Mouse (Mus musculus): ENCODE measurements around the gene Midn.

Midn gene

GRCm38 (mm10) chr10:80190491-80191051 lies 42.5 kb downstream of the Midn start:
- DNase-seq (ENCODE audit: low read depth, low spot score) = no peak

GRCm38 (mm10) chr10:80193976-80194375 lies 45.9 kb downstream of the Midn start:
- no peak for DNase-seq (ENCODE audit: low read depth, low spot score)

GRCm38 (mm10) chr10:80194441-80194840 lies 46.4 kb downstream of the Midn start:
- no peak for DNase-seq (ENCODE audit: low read depth, low spot score)

GRCm38 (mm10) chr10:80196167-80196566 lies 48.1 kb downstream of the Midn start:
- DNase-seq (ENCODE audit: low read depth, low spot score) = no peak

DNA sequence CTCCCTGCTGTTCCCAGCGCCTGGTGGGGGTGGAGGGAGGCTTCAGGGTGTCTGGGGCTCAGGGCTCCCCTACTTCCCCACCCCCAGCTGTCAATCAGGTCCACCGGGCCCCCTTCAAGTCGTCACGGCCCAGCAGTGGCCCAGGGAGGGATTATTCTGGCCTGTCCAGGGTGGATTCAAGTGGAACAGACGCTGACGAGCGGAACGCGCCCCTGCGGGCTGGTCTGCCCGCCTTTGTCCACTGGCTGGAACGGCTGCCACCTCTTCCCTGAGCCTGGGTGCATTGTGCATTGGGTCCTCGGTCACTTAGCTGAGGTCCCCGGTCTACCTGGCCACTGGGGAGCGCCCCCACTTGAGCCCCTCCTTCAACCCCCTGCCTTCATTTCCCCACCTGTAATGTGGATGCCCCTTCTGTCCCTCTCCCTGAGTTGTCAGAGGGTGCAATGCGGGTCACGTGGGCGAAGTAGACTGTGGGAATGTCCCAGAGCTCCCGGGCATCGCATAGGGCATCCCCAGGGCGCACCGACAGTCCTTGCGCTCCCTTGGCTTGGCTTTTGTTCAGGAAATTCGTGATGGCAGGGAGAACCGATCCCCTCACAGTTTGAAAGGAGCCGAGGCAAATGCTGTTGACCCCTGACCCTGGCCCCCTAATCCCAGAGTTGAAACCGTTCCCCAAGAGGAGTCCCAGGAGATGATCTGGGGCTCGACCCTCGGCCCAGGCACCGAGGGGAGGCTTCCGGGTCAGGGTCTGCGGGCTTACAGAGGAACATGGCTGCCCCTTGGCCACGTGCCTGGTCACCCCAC lies 48.9 kb downstream of the Midn start:
- DNase-seq (ENCODE audit: low read depth, low spot score) = no peak

GRCm38 (mm10) chr10:80199440-80200008 lies 51.5 kb downstream of the Midn start:
- peak; percentile 77 for DNase-seq (ENCODE audit: low read depth, low spot score)

GRCm38 (mm10) chr10:80200485-80200884 lies 52.4 kb downstream of the Midn start:
- no peak for DNase-seq (ENCODE audit: low read depth, low spot score)

DNA sequence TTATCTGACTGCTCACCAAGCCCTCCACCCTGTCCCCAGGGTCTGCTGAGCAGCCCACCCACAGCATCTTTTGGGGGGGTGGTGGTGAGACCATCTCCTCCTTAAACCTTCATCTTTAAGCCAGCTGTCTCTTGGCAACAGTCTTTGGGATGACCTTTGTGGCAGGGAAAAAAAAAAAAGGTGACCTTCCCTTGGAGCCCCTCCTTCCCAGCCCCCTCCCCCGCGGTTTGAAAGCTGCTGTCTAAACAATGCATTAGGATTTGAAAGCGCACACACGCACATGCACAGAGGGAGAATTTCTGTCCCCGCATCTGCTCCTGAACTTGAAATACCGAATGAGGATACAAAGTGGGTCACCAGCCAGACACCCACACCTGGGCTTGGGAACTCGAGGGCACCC lies 56.0 kb downstream of the Midn start:
- no peak for DNase-seq (ENCODE audit: low read depth, low spot score)

DNA sequence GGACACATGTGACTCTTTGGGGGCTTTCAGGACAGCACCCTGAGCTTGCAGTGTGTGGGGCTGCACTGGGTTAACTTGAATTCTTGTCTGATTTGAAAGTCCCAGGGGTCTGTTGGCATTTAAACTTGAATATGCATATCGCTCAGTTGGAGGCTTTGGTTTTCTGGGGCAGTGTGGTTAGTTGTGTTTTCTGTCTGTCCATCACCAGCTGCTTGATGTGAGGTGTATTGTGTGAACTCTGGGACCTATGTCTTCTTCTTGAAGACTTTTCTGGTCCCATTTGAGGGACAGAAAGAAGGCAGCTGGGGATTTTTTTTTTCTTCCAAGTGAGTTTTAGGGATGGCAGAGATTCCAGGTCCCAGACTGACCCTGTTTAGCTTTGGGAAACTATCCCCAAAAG lies 59.1 kb downstream of the Midn start:
- no peak for DNase-seq (ENCODE audit: low read depth, low spot score)

- DNase-seq (ENCODE audit: low read depth, low spot score) = no peak
These were observed 59.6 kb downstream of the Midn start for GRCm38 (mm10) chr10:80207676-80208075.
